Mouse (Mus musculus): ENCODE measurements at regions not wholly inside any gene's neighbourhood (a gene's known extent, or its start where the extent isn't known, plus 50 kb on each side); places are given as distances from the start of the nearest gene placed in this dataset.

DNA sequence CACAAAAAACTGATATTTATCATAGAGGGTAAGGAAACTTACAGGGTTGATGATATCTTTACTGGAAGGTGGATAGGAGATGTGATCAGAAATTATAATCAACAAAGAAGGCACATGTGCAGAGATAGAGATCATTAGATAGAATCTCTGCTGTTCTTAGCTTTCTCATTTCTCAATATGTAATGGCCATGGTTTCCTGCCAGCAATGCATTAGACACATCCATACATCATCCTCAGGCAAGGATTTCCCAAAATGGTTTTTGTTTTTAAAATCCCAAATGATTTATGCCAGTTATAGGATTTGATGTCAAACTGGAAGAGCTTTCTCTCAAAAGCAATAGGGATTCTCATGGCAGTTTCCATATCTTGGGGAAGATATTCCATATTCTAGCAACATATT lies 52.0 kb upstream of the C030005K15Rik start:
- DNase-seq (ENCODE audit: low spot score) = no peak

- DNase-seq (ENCODE audit: low spot score) = no peak
These were observed 52.8 kb upstream of the C030005K15Rik start for GRCm38 (mm10) chr10:97779335-97779734.

DNA sequence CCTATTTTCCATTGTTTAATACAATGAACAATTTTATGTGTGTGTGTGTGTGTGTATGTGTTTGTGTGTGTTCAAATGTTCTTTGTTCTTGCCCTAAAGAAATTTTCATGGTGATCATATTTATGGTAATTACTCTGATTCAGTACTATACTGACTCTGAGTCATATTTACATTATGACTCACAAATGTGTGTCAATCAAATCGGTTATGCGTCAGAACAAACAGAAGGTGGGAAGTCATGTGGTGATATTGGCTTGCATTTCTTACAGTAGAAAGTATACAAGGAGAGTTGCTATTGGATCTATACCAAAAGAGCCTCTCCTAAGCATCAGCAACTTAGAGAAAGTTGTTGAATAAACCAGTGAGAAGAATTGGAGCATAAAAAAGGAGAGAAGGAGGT lies 67.2 kb upstream of the C030005K15Rik start:
- no peak for DNase-seq (ENCODE audit: low spot score)

- DNase-seq (ENCODE audit: low spot score) = no peak
These were observed 75.1 kb upstream of the C030005K15Rik start for GRCm38 (mm10) chr10:97801448-97802265.

- DNase-seq (ENCODE audit: low spot score) = no peak
These were observed 81.4 kb upstream of the C030005K15Rik start for GRCm38 (mm10) chr10:97807947-97808346.

DNA sequence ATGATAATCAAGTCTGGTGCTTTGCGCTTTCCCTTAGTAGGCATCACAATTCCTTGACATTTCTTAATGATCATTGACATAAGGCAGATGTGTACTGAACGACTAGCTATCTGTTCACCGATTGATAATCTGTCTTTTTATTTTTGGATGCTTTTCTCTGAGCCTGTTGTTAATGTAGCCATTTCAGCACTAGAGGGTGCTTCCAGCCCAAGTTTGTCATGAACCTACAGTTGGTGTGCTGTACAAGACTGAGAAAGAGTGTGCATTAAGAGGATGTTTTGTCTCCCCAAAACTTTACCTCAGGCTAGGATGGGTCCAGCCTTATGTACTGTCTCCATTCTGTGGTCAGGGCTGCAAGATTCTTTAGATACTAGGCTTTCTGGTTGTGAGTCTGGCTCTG lies 116.0 kb upstream of the C030005K15Rik start:
- no peak for DNase-seq (ENCODE audit: low spot score)

DNA sequence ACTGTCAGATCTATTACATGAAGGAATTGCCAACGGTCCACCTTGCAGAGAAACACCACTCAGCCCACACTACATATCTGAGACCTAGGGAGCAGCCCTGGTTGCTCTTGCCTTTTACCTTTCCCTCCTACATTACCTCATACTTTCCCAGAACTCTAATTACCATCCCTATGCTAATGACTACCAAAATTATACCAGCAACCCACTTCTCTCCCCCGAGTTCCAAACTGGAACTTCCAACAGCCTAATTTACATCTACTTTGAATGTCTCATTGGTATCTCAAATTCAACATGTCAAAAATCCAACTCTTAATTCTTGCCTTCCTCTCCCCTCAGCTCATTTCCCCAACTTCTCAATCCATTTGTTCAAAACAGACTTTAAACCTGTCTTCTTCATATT lies 124.9 kb upstream of the C030005K15Rik start:
- no peak for DNase-seq (ENCODE audit: low spot score)

DNA sequence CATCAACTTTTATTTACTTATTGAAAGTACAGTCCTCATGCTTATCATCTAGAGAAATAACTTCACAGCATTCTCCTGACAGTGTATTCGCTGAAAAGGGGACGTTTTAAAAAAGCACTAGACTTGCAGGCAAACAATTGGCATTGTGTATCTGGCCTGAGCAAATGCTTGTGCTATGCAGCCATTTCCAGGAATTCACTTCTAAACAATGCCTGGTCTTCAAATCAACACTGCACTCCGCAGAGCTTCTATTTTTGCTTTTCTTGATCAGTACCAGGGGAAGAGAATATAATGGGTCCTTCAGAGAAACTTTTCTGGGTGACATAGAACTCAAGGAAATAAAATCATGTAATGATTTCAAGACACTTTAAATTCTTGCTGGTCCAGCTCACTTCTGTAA lies 150.5 kb upstream of the C030005K15Rik start:
- no peak for DNase-seq (ENCODE audit: low spot score)

GRCm38 (mm10) chr10:97886049-97886448 lies 159.5 kb upstream of the C030005K15Rik start:
- no peak for DNase-seq (ENCODE audit: low spot score)

GRCm38 (mm10) chr10:97905793-97906192 lies 179.2 kb upstream of the C030005K15Rik start:
- DNase-seq (ENCODE audit: low spot score) = no peak

GRCm38 (mm10) chr10:97925568-97925967 lies 199.0 kb upstream of the C030005K15Rik start:
- no peak for DNase-seq (ENCODE audit: low spot score)

GRCm38 (mm10) chr10:97940345-97940744 lies 213.8 kb upstream of the C030005K15Rik start:
- DNase-seq (ENCODE audit: low spot score) = no peak

DNA sequence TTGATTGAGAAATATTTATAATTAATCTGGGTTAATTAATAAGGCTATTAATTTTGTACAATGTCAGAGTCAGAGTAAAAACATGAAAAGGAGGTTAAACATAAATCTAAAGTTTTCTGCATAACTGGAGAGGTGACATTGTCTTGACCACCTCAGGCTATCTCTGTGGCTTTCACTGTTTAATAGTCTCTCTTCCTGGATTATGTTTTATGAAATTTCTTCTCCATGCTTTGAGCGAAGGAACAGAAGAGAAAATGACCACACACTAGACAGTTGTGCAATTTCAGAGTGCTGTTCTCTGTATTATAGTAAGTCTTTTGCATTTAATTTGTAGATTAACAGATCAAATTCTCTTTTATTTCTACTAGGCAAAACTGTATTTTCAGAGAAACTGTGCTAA lies 239.3 kb upstream of the C030005K15Rik start:
- DNase-seq (ENCODE audit: low spot score) = no peak

GRCm38 (mm10) chr10:97966931-97967330 lies 240.4 kb upstream of the C030005K15Rik start:
- no peak for DNase-seq (ENCODE audit: low spot score)

DNA sequence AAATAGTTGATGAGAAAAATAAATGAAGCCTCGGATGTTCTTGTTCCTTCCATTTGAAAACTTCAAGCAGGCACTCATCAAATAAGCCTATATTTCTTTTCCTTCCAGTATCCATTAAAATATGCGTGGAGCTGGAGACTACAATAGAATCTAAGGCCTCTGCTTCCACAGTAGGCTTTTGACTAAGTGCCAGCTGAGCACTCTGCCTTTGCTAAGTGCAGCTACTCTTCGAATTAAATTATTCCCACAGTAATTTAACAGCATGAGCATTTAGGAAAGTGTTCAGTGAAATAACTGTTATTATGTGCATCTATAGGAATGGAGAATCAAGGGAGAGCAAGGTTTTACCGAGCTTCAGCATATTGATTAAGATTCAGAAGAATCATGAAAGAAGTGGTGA lies 280.5 kb upstream of the C030005K15Rik start:
- DNase-seq (ENCODE audit: low spot score) = no peak

GRCm38 (mm10) chr10:98008355-98008754 lies 281.8 kb upstream of the C030005K15Rik start:
- no peak for DNase-seq (ENCODE audit: low spot score)

GRCm38 (mm10) chr10:98012916-98013315 lies 286.4 kb upstream of the C030005K15Rik start:
- no peak for DNase-seq (ENCODE audit: low spot score)

DNA sequence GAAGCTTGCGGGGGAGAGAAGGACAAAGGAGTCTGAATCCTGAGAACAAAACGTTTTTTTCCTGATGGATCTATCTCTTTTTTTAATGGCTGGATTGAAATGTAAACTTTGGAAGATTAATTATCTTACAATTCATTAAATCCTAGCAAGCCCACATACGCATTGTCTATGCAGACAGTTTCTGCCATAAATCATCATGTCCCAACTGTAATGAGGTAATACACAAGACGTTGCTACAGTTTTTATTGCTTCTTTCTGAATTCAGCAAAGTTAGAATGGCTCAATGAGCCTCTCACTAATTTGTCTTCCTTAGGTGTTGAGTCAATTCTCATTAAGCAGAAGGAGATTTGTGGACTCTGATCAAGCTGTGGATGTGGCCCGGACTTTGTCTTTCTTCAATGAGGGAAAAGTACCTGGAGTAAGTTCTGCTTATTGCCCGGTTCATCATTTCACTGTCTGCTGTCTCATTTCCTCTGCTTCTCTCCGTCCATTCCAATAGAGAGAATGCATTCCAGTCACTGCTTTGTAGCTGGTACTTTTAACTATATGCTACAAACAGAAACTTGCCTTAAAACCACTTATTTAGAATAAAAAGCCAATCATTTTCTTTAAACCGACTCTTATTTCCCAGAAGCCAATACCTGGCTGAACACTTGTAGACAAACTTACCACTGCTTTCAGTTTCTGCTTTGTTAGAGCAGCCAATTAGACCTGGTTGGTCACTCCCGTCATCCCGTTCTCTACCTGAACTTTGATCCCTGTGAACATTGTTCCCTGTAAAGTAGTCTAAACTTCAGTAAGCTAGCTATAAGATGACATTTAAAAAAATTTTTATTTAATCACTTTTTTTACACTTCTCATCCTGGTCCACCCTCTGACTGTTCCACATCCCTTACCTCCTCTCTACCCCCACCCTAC lies 288.7 kb upstream of the C030005K15Rik start:
- DNase-seq (ENCODE audit: low spot score) = no peak

GRCm38 (mm10) chr10:98016596-98017304 lies 290.2 kb upstream of the C030005K15Rik start:
- DNase-seq (ENCODE audit: low spot score) = no peak

- no peak for DNase-seq (ENCODE audit: low spot score)
These were observed 302.6 kb upstream of the C030005K15Rik start for GRCm38 (mm10) chr10:98029124-98029523.

GRCm38 (mm10) chr10:98029621-98030020 lies 303.1 kb upstream of the C030005K15Rik start:
- no peak for DNase-seq (ENCODE audit: low spot score)

- no peak for DNase-seq (ENCODE audit: low spot score)
These were observed 306.1 kb upstream of the C030005K15Rik start for GRCm38 (mm10) chr10:98032661-98033060.

Data from yolk sac, embryonic 10.5 days (tissue).